Mouse (Mus musculus): Measurements from ENCODE around the gene Arap1. TPM values are rescaled to one million over a fixed set of nuclear protein-coding genes. Genes with fewer than 3 reads are reported as not detected.
A peak's percentile ranks its signal among the peaks of the same experiment; 100 is the strongest.

Arap1 gene
- 2.0 and 8.7 TPM in 2 replicates for polyA plus RNA-seq (2014; fragmentation: Nextera tagmentation; extraction: Ambion mirVana)

- peak within 1 kb of the TSS; percentile 90 for H3K4me2 ChIP-seq (ENCODE audit: low read length)
- H3K9me3 ChIP-seq (ENCODE audit: control insufficient read depth, low read length), result no peaks in the 10 kb centered on the region
- 1% methylated on average over 35 of the region's 35 CpGs for WGBS
- H3K36me3 ChIP-seq (ENCODE audit: control insufficient read depth, insufficient read depth, low read length), result no peaks in the 10 kb centered on the region
- peaks cover 12% of the 10 kb centered on the region; the same call in 1 of the 2 replicates for H3K27me3 ChIP-seq (ENCODE audit: control insufficient read depth, insufficient read depth, low read length)
- peaks cover 7% of the 10 kb centered on the region for H3K4me1 ChIP-seq (ENCODE audit: control insufficient read depth, insufficient read depth, low read length)
- peak within 1 kb of the TSS; percentile 52 for H3K9ac ChIP-seq (replicated peaks; ENCODE audit: low read length)
- peak within 1 kb of the TSS; percentile 48 for H3K4me3 ChIP-seq (replicated peaks; ENCODE audit: low read depth, low read length)
- DNase-seq (peak; percentile 73), ATAC-seq (ENCODE audit: low FRiP score, low TSS enrichment) (peak; percentile 73; the same call in 1 of the 2 replicates)
- no peak within 1 kb of the TSS for H3K27ac ChIP-seq (replicated peaks; ENCODE audit: low read depth, low read length)
These were observed at the start of gene Arap1 for GRCm38 (mm10) chr7:101347767-101348270. Gene Arap1, plus strand, starts transcription at chr7:101348067.

GRCm38 (mm10) chr7:101298375-101298774, 49.5 kb upstream of the Arap1 start:
- 88% methylated on average over 3 of the region's 3 CpGs for WGBS
- H3K9ac ChIP-seq (replicated peaks; ENCODE audit: low read length), result no peak overlapping the region
- H3K4me3 ChIP-seq (replicated peaks; ENCODE audit: low read depth, low read length), result no peak overlapping the region
- H3K27ac ChIP-seq (replicated peaks; ENCODE audit: low read depth, low read length), result no peak overlapping the region
- no peaks in the 10 kb centered on the region for H3K36me3 ChIP-seq (ENCODE audit: control insufficient read depth, insufficient read depth, low read length)
- H3K4me2 ChIP-seq (ENCODE audit: low read length), result no peak overlapping the region
- H3K4me1 ChIP-seq (ENCODE audit: control insufficient read depth, insufficient read depth, low read length), result peaks cover 14% of the 10 kb centered on the region; the same call in 1 of the 2 replicates
- no peaks in the 10 kb centered on the region for H3K9me3 ChIP-seq (ENCODE audit: control insufficient read depth, low read length)
- no peak for DNase-seq
- ATAC-seq (ENCODE audit: low FRiP score, low TSS enrichment), result no peak
- H3K27me3 ChIP-seq (ENCODE audit: control insufficient read depth, insufficient read depth, low read length), result peaks cover 10% of the 10 kb centered on the region; the same call in 1 of the 2 replicates

- no peaks in the 10 kb centered on the region for H3K36me3 ChIP-seq (ENCODE audit: control insufficient read depth, insufficient read depth, low read length)
- peaks cover 14% of the 10 kb centered on the region; the same call in 1 of the 2 replicates for H3K4me1 ChIP-seq (ENCODE audit: control insufficient read depth, insufficient read depth, low read length)
- peaks cover 10% of the 10 kb centered on the region; the same call in 1 of the 2 replicates for H3K27me3 ChIP-seq (ENCODE audit: control insufficient read depth, insufficient read depth, low read length)
- H3K9me3 ChIP-seq (ENCODE audit: control insufficient read depth, low read length), result no peaks in the 10 kb centered on the region
- ATAC-seq (ENCODE audit: low FRiP score, low TSS enrichment) (no peak; the same call in 1 of the 2 replicates), DNase-seq (no peak)
- WGBS, result under 1% methylated on average over 30 of the region's 30 CpGs
- peak overlapping the region; percentile 57 for H3K9ac ChIP-seq (replicated peaks; ENCODE audit: low read length)
- peak overlapping the region; percentile 80 for H3K4me2 ChIP-seq (ENCODE audit: low read length)
- H3K4me3 ChIP-seq (replicated peaks; ENCODE audit: low read depth, low read length), result peak overlapping the region; percentile 67
- peak overlapping the region; percentile 45 for H3K27ac ChIP-seq (replicated peaks; ENCODE audit: low read depth, low read length)
These were observed 46.4 kb upstream of the Arap1 start for GRCm38 (mm10) chr7:101301361-101301880.

GRCm38 (mm10) chr7:101301881-101302456, 45.9 kb upstream of the Arap1 start, which contains the start of gene Atg16l2:
Gene Atg16l2, minus strand, starts transcription at chr7:101302251.
- no peaks in the 10 kb centered on the region for H3K36me3 ChIP-seq (ENCODE audit: control insufficient read depth, insufficient read depth, low read length)
- peak within 1 kb of the TSS; percentile 80 for H3K4me2 ChIP-seq (ENCODE audit: low read length)
- peak within 1 kb of the TSS; percentile 57 for H3K9ac ChIP-seq (replicated peaks; ENCODE audit: low read length)
- H3K9me3 ChIP-seq (ENCODE audit: control insufficient read depth, low read length), result no peaks in the 10 kb centered on the region
- peak within 1 kb of the TSS; percentile 45 for H3K27ac ChIP-seq (replicated peaks; ENCODE audit: low read depth, low read length)
- DNase-seq (peak; percentile 95), ATAC-seq (ENCODE audit: low FRiP score, low TSS enrichment) (peak; percentile 95)
- WGBS, result under 1% methylated on average over 39 of the region's 39 CpGs
- H3K4me1 ChIP-seq (ENCODE audit: control insufficient read depth, insufficient read depth, low read length), result peaks cover 12% of the 10 kb centered on the region; the same call in 1 of the 2 replicates
- peaks cover 10% of the 10 kb centered on the region; the same call in 1 of the 2 replicates for H3K27me3 ChIP-seq (ENCODE audit: control insufficient read depth, insufficient read depth, low read length)
- peak within 1 kb of the TSS; percentile 67 for H3K4me3 ChIP-seq (replicated peaks; ENCODE audit: low read depth, low read length)

- ATAC-seq (ENCODE audit: low FRiP score, low TSS enrichment) (no peak), DNase-seq (no peak)
- Histone ChIP-seq H3K9me3 (ENCODE audit: control insufficient read depth, low read length) (no peaks in the 10 kb centered on the region), H3K4me2 (ENCODE audit: low read length) (peak overlapping the region; percentile 80), H3K27ac (replicated peaks; ENCODE audit: low read depth, low read length) (peak overlapping the region; percentile 45; the same call in 1 of the 2 replicates), H3K9ac (replicated peaks; ENCODE audit: low read length) (peak overlapping the region; percentile 57; the same call in 1 of the 2 replicates), H3K4me3 (replicated peaks; ENCODE audit: low read depth, low read length) (peak overlapping the region; percentile 67), H3K27me3 (ENCODE audit: control insufficient read depth, insufficient read depth, low read length) (peaks cover 10% of the 10 kb centered on the region; the same call in 1 of the 2 replicates), H3K4me1 (ENCODE audit: control insufficient read depth, insufficient read depth, low read length) (peaks cover 10% of the 10 kb centered on the region; the same call in 1 of the 2 replicates), H3K36me3 (ENCODE audit: control insufficient read depth, insufficient read depth, low read length) (no peaks in the 10 kb centered on the region)
- 23% methylated on average over 7 of the region's 7 CpGs for WGBS
These were observed 45.2 kb upstream of the Arap1 start for GRCm38 (mm10) chr7:101302691-101303090.

- no peak for DNase-seq
- no peak overlapping the region for H3K4me3 ChIP-seq (replicated peaks; ENCODE audit: low read depth, low read length)
- ATAC-seq (ENCODE audit: low FRiP score, low TSS enrichment), result no peak
- no peaks in the 10 kb centered on the region for H3K36me3 ChIP-seq (ENCODE audit: control insufficient read depth, insufficient read depth, low read length)
- no peaks in the 10 kb centered on the region for H3K27me3 ChIP-seq (ENCODE audit: control insufficient read depth, insufficient read depth, low read length)
- H3K9me3 ChIP-seq (ENCODE audit: control insufficient read depth, low read length), result no peaks in the 10 kb centered on the region
- no peak overlapping the region for H3K4me2 ChIP-seq (ENCODE audit: low read length)
- H3K9ac ChIP-seq (replicated peaks; ENCODE audit: low read length), result no peak overlapping the region
- 53% methylated on average over 2 of the region's 2 CpGs for WGBS
- H3K27ac ChIP-seq (replicated peaks; ENCODE audit: low read depth, low read length), result no peak overlapping the region
- H3K4me1 ChIP-seq (ENCODE audit: control insufficient read depth, insufficient read depth, low read length), result peaks cover 4% of the 10 kb centered on the region; the same call in 1 of the 2 replicates
These were observed 41.0 kb upstream of the Arap1 start for GRCm38 (mm10) chr7:101306841-101307240.

GRCm38 (mm10) chr7:101309985-101310326, 37.9 kb upstream of the Arap1 start:
- 33% methylated on average over 5 of the region's 5 CpGs for WGBS
- peak overlapping the region; percentile 61 for H3K4me2 ChIP-seq (ENCODE audit: low read length)
- no peaks in the 10 kb centered on the region for H3K4me1 ChIP-seq (ENCODE audit: control insufficient read depth, insufficient read depth, low read length)
- peak overlapping the region; percentile 86 for H3K27ac ChIP-seq (replicated peaks; ENCODE audit: low read depth, low read length)
- no peaks in the 10 kb centered on the region for H3K27me3 ChIP-seq (ENCODE audit: control insufficient read depth, insufficient read depth, low read length)
- no peaks in the 10 kb centered on the region for H3K36me3 ChIP-seq (ENCODE audit: control insufficient read depth, insufficient read depth, low read length)
- peak overlapping the region; percentile 58 for H3K4me3 ChIP-seq (replicated peaks; ENCODE audit: low read depth, low read length)
- no peak for DNase-seq
- no peak; the same call in 1 of the 2 replicates for ATAC-seq (ENCODE audit: low FRiP score, low TSS enrichment)
- no peaks in the 10 kb centered on the region for H3K9me3 ChIP-seq (ENCODE audit: control insufficient read depth, low read length)
- peak overlapping the region; percentile 59; the same call in 1 of the 2 replicates for H3K9ac ChIP-seq (replicated peaks; ENCODE audit: low read length)

- peak; percentile 94 for ATAC-seq (ENCODE audit: low FRiP score, low TSS enrichment)
- WGBS, result under 1% methylated on average over 43 of the region's 43 CpGs
These were observed 37.4 kb upstream of the Arap1 start for GRCm38 (mm10) chr7:101310327-101311028.

More at GRCm38 (mm10) chr7:101310327-101311028, 37.4 kb upstream of the Arap1 start:
- Histone ChIP-seq H3K36me3 (ENCODE audit: control insufficient read depth, insufficient read depth, low read length) (no peaks in the 10 kb centered on the region), H3K4me3 (replicated peaks; ENCODE audit: low read depth, low read length) (peak overlapping the region; percentile 58), H3K27me3 (ENCODE audit: control insufficient read depth, insufficient read depth, low read length) (no peaks in the 10 kb centered on the region), H3K9ac (replicated peaks; ENCODE audit: low read length) (peak overlapping the region; percentile 59), H3K9me3 (ENCODE audit: control insufficient read depth, low read length) (no peaks in the 10 kb centered on the region), H3K27ac (replicated peaks; ENCODE audit: low read depth, low read length) (peak overlapping the region; percentile 86), H3K4me1 (ENCODE audit: control insufficient read depth, insufficient read depth, low read length) (no peaks in the 10 kb centered on the region), H3K4me2 (ENCODE audit: low read length) (peak overlapping the region; percentile 61)
- peak; percentile 100 for DNase-seq
